20 mouse cellular contexts compared by ENCODE assay signal in the genomic region with DNA sequence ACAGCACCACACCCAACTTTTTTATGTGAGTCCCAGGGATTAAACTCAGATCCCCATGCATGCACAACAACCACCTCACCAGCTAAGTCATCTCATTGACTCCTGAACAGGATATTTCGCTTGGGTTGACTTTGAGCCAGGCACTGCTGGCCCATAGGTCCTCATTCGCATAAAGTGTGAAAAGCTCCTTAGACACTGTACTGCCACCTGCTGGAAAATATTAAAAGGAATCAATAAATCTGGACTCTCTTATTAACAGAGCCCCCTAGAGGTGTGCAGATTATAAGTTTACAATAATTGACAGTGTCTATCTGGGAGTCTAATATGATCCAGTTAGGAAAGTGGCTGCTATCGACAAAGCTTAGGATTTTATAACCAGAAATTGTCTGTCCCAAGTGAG.
DNase-seq lines count a peak whose midpoint lies in the region; ATAC-seq and TF ChIP-seq lines count a peak whose summit lies in the region.
"Had no signal": no experiment of that assay in that cellular context is flagged by ENCODE, and none has a peak within 500 bp of the region (broad histone marks: within the 10 kb centered on the region; RNA-seq: fewer than 3 reads in every experiment).

No protein-coding gene starts in this region.

- POLR2A ChIA-PET in Patski (lab: Charles Lee), result no interaction called here

- no peak for TF ChIP-seq EP300 in heart, adult 2 months (IDR thresholded peaks at IDR 0.05; ENCODE audit: insufficient read depth, low read depth, low read length)
- TF ChIP-seq EP300 in liver, postnatal 0 days (IDR thresholded peaks at IDR 0.05; ENCODE audit: low read depth), result no peak

- ATAC-seq in liver, postnatal 0 days, result no peak
- no peak for ATAC-seq in liver, embryonic 11.5 days (replicated peaks; ENCODE audit: low FRiP score)
- no peak for ATAC-seq in Patski
- ATAC-seq in erythroid progenitor cell, adult 5-6 weeks (replicated peaks; ENCODE audit: low FRiP score, poor library complexity, severe bottlenecking), result no peak
- ATAC-seq: forebrain, embryonic 16.5 days; intestine, embryonic 16.5 days had no signal

- peak; percentile 49 for TF ChIP-seq CTCF in heart, adult 2 months (IDR thresholded peaks at IDR 0.05)
- peak; percentile 14; the same call in 1 of the 2 replicates for TF ChIP-seq CTCF in liver, postnatal 0 days (IDR thresholded peaks at IDR 0.05; ENCODE audit: low read depth)
- peak; percentile 13 for TF ChIP-seq CTCF in Patski (IDR thresholded peaks at IDR 0.05)

- H3K36me3 ChIP-seq in heart, adult 2 months (ENCODE audit: control insufficient read depth, insufficient read depth, low read length), result no peaks in the 10 kb centered on the region
- H3K36me3 ChIP-seq in liver, postnatal 0 days (replicated peaks; ENCODE audit: insufficient read depth, low read length), result no peaks in the 10 kb centered on the region
- no peaks in the 10 kb centered on the region for H3K36me3 ChIP-seq in liver, embryonic 11.5 days (ENCODE audit: control insufficient read depth, insufficient read depth, low read length)
- H3K36me3 ChIP-seq: embryonic facial prominence, embryonic 13.5 days; heart, embryonic 12.5 days; limb, embryonic 15.5 days had no signal

- TF ChIP-seq POLR2A in heart, adult 2 months (IDR thresholded peaks at IDR 0.05; ENCODE audit: insufficient read depth, low read depth, low read length), result no peak

- no peaks in the 10 kb centered on the region for H3K79me2 ChIP-seq in heart, adult 2 months (replicated peaks; ENCODE audit: control insufficient read depth, insufficient read depth, low read length)

- 79% methylated on average over 3 of the region's 3 CpGs for WGBS in heart, adult 2 months
- 65% methylated on average over 3 of the region's 3 CpGs for WGBS in liver, postnatal 0 days (ENCODE audit: insufficient replicate concordance)
- WGBS in liver, embryonic 11.5 days, result 83% methylated on average over 3 of the region's 3 CpGs

- DNase-seq in cerebellum, adult 9-10 months, result peak; percentile 4
- no peak for DNase-seq in cerebellum, postnatal 4 days (ENCODE audit: low spot score in 2 of 2)
- DNase-seq in heart, adult 2 months, result no peak
- DNase-seq in heart, adult 8-10 months (ENCODE audit: low spot score), result no peak
- DNase-seq in liver, postnatal 0 days, result no peak
- DNase-seq in liver, embryonic 11.5 days (ENCODE audit: low spot score), result no peak
- DNase-seq in Patski (ENCODE audit: low read depth, low spot score), result no peak
- DNase-seq: adrenal gland, postnatal 10 days; heart, postnatal 14 days; layer of hippocampus, postnatal 36 days; thymus, postnatal 25 days had no signal

- CTCF ChIA-PET in Patski (lab: Charles Lee), result no interaction called here

- intact Hi-C loops in heart, adult 2 months (cut with DNase I), result no loop called here

- in situ Hi-C loops in Patski (cut with MboI; ENCODE audit: low pct_unique_long_range_greater_than_20kb), result no loop called here

- no peak overlapping the region for H3K4me3 ChIP-seq in heart, adult 2 months
- no peak overlapping the region for H3K4me3 ChIP-seq in liver, postnatal 0 days (ENCODE audit: low read depth, low read length)
- H3K4me3 ChIP-seq in liver, embryonic 11.5 days (ENCODE audit: low read depth, low read length), result no peak overlapping the region
- H3K4me3 ChIP-seq: embryonic facial prominence, embryonic 13.5 days; heart, embryonic 12.5 days; limb, embryonic 15.5 days; myocyte had no signal

- H3K9me3 ChIP-seq in liver, postnatal 0 days (ENCODE audit: low read length), result no peaks in the 10 kb centered on the region
- no peaks in the 10 kb centered on the region for H3K9me3 ChIP-seq in liver, embryonic 11.5 days (ENCODE audit: control insufficient read depth, low read length)
- H3K9me3 ChIP-seq: embryonic facial prominence, embryonic 13.5 days; heart, embryonic 12.5 days; limb, embryonic 15.5 days had no signal

- no peak overlapping the region for H3K9ac ChIP-seq in heart, adult 2 months (ENCODE audit: low read depth, low read length)
- H3K9ac ChIP-seq in liver, postnatal 0 days (replicated peaks), result no peak overlapping the region
- no peak overlapping the region for H3K9ac ChIP-seq in liver, embryonic 11.5 days (ENCODE audit: low read depth, low read length)
- H3K9ac ChIP-seq: embryonic facial prominence, embryonic 13.5 days; heart, embryonic 12.5 days; hindbrain, embryonic 14.5 days; limb, embryonic 15.5 days had no signal

- no peaks in the 10 kb centered on the region for H3K4me1 ChIP-seq in heart, adult 2 months (ENCODE audit: control insufficient read depth, insufficient read depth, low read length)
- H3K4me1 ChIP-seq in liver, postnatal 0 days (ENCODE audit: insufficient read depth), result no peaks in the 10 kb centered on the region
- H3K4me1 ChIP-seq in liver, embryonic 11.5 days (replicated peaks; ENCODE audit: control insufficient read depth, insufficient read depth, low read length), result no peaks in the 10 kb centered on the region; the same call in 1 of the 2 replicates
- H3K4me1 ChIP-seq: heart, embryonic 12.5 days; limb, embryonic 15.5 days had no signal

- H3K4me2 ChIP-seq in liver, postnatal 0 days (ENCODE audit: low read depth, low read length), result no peak overlapping the region
- no peak overlapping the region for H3K4me2 ChIP-seq in liver, embryonic 11.5 days
- H3K4me2 ChIP-seq: embryonic facial prominence, embryonic 13.5 days; heart, embryonic 12.5 days; hindbrain, embryonic 14.5 days; limb, embryonic 15.5 days; midbrain, embryonic 11.5 days had no signal

- H3K27me3 ChIP-seq in heart, adult 2 months (ENCODE audit: control insufficient read depth, insufficient read depth, low read length), result no peaks in the 10 kb centered on the region
- no peaks in the 10 kb centered on the region for H3K27me3 ChIP-seq in liver, postnatal 0 days (ENCODE audit: insufficient read depth, low read length)
- no peaks in the 10 kb centered on the region for H3K27me3 ChIP-seq in liver, embryonic 11.5 days (replicated peaks; ENCODE audit: control insufficient read depth, insufficient read depth, low read length)
- H3K27me3 ChIP-seq in Patski, result peaks cover 35% of the 10 kb centered on the region
- H3K27me3 ChIP-seq: embryonic facial prominence, embryonic 13.5 days; heart, embryonic 12.5 days had no signal

- no peak overlapping the region for H3K27ac ChIP-seq in heart, adult 2 months
- H3K27ac ChIP-seq in liver, postnatal 0 days (ENCODE audit: low read depth), result no peak overlapping the region
- H3K27ac ChIP-seq in liver, embryonic 11.5 days (ENCODE audit: low read depth, low read length), result no peak overlapping the region
- H3K27ac ChIP-seq: embryonic facial prominence, embryonic 13.5 days; hindbrain, embryonic 14.5 days; limb, embryonic 15.5 days had no signal
